Mouse (Mus musculus) right cerebral cortex, adult 18-20 months (tissue): Measurements from ENCODE around the gene Nav1.

ENCODE experiments used
- DNase-seq: peaks from one replicate; pipeline ENCODE4 v3.0.0; 2022; ENCODE audit warnings: mixed read lengths

Nav1 gene

DNA sequence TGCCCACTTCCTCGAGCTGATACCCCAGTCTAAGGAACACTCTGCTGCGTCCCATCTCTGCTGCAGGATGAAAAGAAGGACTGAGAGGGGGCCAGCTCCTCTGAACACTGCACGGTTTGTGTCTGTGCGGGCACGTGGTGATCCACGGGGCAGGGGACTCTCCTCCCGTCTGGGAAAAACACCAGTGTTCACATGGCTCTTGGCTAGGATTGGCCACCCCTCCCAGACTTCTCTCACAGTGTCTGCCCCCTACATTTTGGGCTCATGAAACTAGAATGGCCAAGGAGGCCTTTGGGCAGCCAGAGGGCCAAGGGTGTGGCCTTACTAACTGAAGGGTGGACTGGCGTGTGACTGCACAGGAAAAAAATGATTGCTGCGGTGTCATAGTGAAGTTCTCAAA is 125.4 kb downstream of the Nav1 start:
- DNase-seq, result peak; percentile 42

DNA sequence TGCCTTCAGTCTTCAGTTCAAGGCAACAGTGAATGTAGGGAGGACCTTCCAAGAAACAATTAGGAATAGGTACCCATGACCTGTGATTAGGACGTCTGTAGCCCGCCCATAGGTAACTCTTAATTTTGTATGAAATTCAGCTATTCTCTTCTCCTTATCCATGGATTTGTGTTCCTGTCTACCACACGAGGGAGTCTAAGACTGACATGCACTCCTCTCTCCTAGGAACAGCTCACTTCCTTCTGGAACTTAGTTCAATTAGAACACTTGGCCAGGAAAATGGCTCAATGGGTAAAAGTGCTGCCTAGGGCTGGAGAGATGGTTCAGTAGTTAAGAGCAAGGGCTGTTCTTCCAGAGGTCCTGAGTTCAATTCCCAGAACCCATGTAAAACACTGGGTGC is 126.3 kb downstream of the Nav1 start:
- DNase-seq, result no peak

- no peak for DNase-seq
Observed at GRCm38 (mm10) chr1:135475571-135475895, 131.6 kb downstream of the Nav1 start.

DNA sequence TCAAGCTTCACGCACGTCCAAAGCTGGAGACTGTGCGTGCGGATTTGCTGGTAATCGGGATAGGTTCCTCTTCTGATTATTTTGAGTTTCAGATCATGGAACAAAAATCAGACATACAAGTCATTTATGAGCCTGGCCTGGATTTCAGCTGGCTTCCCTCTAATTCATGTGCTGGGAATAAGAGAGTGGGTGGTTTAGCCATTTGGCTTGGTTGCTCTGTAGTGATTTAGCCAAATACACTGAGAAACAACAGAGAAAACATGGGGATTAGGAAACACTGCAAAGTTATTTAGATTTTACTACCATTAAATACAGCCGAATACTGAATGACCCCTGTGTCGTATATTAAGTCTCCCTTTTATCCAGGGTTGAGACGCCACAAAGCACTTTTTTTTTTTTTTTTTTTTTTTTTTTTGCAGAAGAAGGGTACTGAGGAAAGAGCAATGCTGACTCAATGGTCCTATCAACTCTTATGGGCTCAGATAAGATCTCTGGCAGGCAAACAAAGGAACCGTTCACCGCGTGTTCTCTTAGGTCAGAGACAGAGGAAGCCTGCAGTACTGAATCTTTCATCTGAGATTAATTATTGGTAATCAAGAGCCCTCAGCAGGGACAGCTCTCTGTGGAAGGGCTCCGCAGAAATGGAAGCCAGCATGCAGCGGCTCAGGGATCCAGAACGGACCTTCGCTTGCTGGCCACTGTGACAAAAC is 132.1 kb downstream of the Nav1 start:
- DNase-seq, result no peak

DNA sequence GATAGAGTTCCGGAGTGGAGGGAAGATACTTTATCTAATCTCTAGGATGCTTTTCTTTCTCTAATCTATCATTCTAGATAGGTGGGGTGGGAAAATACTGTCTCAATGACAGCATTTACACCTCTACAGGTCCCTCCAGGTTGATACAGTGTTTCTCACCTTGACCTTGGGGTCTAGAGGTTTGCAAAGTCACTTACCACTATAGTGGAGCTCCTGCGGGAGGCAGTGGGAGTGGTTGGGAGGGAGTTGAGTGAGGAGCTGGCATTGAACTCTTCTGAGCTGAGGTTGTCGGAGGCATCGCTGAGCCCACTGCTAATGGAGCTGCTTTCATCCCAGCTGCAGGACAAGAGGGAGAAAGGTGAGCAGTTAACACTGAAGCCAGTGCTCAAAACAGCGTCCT is 134.6 kb downstream of the Nav1 start:
- no peak for DNase-seq

DNA sequence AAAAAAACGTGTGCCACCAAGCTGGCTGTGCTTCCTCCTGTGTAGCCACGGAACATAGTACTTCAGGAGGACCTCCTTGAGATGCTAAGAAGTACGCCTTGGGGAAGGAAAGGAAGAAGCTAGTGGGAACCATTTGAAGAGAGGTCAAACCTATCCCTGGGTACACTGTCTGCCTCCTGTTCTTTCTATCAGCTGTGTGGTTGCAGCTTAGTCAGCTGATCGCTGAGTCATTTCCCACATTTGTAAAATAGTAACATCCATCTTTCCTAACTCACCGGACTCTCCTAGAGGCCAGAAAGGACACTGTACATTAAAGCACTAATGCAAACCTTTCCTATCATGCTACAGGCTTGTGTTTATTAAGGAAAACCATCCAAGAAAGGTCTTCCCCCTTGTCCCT is 135.4 kb downstream of the Nav1 start:
- no peak for DNase-seq

- DNase-seq, result no peak
Observed at GRCm38 (mm10) chr1:135470546-135470945, 136.5 kb downstream of the Nav1 start.

DNA sequence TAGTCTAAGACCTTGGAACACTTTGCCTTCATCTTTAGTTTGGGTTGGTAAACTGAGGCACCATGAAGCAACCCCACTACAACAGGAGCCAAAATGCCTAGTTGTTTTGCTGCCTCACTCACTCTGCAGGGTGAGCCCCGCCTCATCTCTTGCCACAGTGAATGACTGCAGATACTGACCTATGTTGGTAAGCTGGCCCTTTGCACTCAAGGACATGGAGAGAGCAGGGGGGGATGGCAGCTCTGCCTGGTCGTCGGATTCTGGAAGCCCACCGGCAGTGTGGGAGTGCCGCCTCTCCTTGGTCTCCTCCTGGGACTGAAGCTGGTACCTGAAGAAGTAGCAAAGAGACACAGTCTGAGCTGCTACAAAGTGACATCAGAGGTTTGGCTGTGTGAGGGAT is 139.6 kb downstream of the Nav1 start:
- no peak for DNase-seq

DNA sequence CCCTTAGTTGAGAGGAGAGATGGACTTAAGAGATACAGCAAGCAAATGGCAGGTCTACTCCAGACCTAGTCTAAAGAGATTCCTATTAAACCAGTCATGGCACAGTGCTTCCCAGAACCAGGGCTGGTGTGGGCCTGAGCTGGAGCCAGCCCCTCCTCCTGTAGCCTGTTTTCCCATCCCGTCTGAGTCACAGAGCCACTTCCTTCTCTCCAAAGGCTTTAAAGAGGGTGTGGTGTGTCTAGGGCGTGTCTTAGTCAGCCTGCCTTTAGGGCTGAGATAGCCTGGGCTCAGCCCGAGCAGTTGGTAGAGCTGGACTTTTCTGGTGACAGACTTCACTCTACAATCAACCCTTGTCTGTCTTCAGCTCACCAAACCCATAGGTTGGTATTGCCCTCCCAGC is 140.2 kb downstream of the Nav1 start:
- DNase-seq, result no peak

- no peak for DNase-seq
Observed at GRCm38 (mm10) chr1:135465734-135466133, 141.4 kb downstream of the Nav1 start.

DNA sequence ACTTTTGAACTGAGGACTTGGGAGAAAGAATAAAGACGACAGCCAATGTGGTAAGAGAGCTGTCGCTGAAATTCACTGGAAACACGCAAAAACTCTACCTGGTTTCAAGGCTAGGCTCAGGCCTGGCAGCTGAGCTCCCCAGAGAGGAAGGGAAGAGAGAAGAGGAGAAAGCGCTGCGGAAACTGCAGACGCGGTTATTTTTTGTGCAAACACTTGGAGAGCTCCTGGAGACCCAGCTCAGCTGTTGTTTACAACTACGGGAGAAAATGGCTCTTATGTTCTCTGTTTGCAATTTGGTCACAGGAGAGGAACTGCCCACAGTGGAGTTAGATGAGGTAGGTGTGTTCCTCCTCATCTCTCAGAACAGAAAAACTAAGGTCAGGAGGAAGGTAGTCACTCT is 144.4 kb downstream of the Nav1 start:
- DNase-seq, result no peak

DNA sequence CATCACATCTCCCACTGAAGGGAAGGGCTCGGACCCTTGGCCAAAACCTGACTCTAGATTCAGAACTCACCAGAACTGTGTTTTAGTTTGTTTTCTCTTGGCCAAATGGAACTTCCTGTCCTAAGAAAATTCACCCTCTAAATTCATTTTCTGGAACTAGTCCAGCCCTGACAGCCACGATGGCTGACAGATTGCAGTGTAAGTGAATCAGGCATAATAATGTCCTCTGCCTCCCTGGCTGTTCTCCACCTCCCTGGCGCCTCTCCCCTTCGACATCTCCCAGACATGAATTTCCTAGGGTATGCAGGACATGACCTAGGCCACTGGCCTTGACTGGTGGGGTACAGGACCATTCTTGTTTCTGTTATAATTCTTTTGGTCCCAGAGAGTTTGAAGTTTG is 144.8 kb downstream of the Nav1 start:
- no peak for DNase-seq

GRCm38 (mm10) chr1:135461097-135461730 is 145.9 kb downstream of the Nav1 start:
- DNase-seq, result peak; percentile 68

DNA sequence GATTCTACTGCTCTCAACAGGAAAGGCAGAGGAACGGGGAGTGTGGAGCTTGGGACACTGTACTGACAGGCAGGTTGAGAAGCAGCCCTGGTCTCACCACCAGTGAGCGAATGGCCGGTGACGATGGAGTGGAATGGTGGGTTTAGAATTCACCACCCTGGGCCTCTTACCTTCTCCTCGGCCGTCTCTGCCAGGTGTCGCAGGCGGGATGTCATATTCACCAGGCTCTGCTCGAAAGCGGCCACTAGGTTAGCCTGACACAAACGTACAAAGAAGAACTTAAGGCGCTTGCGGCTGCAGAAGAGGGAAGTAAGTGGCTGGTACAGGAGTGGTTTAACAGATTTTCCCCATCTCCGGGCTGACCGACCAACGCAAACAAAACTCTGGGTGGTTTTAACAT is 146.6 kb downstream of the Nav1 start:
- DNase-seq, result no peak

GRCm38 (mm10) chr1:135457860-135458259 is 149.2 kb downstream of the Nav1 start:
- no peak for DNase-seq

DNA sequence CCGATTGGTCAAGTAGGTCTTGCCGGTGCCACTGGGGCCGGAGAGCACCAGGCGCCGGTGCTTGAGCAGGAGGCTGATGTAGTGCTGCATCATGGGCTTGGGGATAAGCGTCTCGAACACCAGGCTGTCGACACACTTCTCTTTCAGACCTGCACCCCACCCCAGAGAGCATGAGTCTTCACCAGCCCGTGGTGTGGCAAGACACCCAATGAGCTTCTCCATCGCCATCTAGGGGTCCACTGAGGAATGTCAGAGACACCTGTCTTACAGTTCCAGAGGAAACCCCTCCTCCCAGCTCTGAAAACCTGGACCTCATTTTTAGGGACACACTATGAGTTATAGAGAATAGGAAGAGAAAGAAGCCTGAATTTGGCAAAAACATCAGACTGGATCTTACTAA is 154.8 kb downstream of the Nav1 start:
- DNase-seq, result no peak

DNA sequence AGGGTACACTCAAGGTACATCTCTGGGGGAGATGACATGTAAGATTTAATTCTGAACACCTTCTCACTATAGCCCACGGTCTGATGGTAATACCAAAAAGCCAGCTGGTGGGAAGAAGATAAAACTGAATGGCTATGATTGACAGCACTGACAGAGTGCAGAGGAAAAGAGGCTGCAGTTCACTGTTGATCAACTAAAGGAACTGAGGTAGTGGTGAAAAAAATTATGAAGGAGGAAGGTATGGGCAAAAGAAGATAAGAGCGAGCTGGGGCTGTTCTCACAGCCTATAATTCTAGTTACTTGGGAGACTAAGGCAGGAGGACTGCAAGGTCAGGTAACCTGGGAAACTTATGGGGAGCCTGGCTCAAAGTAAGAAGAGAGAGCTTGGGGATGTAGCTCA is 155.7 kb downstream of the Nav1 start:
- DNase-seq, result no peak

- DNase-seq, result peak; percentile 28
Observed at GRCm38 (mm10) chr1:135449876-135450275, 157.2 kb downstream of the Nav1 start.

DNA sequence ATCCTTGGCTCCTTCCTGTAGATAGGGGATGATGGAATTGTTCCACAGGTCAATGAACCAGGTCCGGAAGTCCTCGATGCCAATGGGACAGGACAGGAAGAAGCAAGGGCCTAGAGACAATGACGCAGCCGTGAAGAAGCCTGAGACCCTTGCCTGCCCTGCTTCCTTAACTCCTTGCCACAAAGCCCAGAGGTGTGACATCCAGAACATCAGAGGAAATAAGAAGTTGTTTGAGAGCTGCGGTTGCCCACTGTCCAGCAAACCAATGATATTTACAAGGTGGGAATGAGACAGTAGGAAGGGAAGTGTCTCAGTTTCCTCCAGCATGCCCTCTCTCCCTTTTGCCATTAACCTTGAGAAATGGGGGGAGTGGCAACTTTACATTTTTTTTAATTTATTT is 158.2 kb downstream of the Nav1 start:
- no peak for DNase-seq

GRCm38 (mm10) chr1:135443506-135443905 is 163.6 kb downstream of the Nav1 start:
- no peak for DNase-seq

- DNase-seq, result no peak
Observed at GRCm38 (mm10) chr1:135441861-135442260, 165.2 kb downstream of the Nav1 start.

DNA sequence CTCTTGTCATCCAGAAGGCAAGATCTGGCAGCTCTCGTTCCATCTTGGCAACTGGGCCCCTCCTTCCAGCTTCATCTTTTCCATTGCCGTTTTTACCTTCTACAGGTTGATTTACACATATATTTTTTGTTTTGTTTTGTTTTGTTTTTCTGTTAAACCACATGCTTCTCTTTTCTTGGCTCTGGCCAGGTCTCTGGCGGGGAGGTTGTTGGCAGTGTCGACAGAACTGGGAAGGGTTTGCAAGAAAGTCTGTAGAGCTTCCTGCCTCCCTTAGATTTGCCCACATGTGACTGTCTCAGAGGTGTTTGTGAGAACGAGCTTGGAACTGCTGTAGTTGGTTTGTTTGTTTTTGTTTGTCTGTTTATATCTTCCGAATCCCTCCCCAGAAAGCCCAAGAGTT is 166.1 kb downstream of the Nav1 start:
- DNase-seq, result no peak

GRCm38 (mm10) chr1:135438801-135439200 is 168.3 kb downstream of the Nav1 start:
- no peak for DNase-seq

- no peak for DNase-seq
Observed at GRCm38 (mm10) chr1:135435823-135436222, 171.3 kb downstream of the Nav1 start.

- DNase-seq, result no peak
Observed at GRCm38 (mm10) chr1:135430669-135431017, 176.5 kb downstream of the Nav1 start.
